Mouse (Mus musculus) neutrophil, adult 5-6 weeks (primary cell): ENCODE measurements around the gene Elmod3. TPM values are rescaled to one million over a fixed set of nuclear protein-coding genes. Genes with fewer than 3 reads are reported as not detected.

Experiments used
- ATAC-seq: fragments of 151-379, 151-347 bp; 2 replicates; pipeline ENCODE4 v1.8.0; 2017; ENCODE audit warnings: mild to moderate bottlenecking, moderate TSS enrichment; ENCODE audit not compliant: insufficient number of reproducible peaks, poor library complexity, low FRiP score, severe bottlenecking; ENCODE audit errors: extremely low read depth
- total RNA-seq: library from RNA; stranded (forward); fragments of 200-1000 nt; gene quantifications from 2 replicates; pipeline ENCODE4 v1.2.3, GENCODE M21; 2017

The Elmod3 gene
- total RNA-seq, 1 experiment from 2014 or later: 10.5 TPM

DNA sequence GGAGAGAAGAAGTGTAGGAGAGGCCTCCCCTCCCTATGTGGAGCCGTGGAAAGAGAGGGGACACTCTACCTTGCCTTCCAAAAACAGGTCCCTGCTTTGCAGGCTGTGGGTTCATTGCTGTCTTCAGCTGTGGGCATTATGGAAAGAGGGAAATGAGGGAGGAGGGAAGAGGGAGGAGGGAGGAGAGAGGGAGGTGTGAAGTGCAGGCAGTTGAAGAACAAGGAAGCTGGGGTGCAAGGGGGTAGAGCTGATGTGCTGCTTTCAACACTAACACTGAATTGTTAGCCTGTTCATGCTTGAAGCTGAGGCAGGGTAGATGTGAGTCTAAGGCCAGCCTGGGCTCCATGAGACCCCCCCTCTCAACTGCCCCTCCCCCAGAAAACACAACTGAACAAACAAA lies 79.4 kb downstream of the Elmod3 start:
- no peak for ATAC-seq

Other genes with a start within 250 kb of the Elmod3 start
- gene Tmem150a, start 243.0 kb downstream of the Elmod3 start, total RNA-seq: 0.93 and 2.2 TPM in 2 replicates
- 79.3 and 102 TPM in 2 replicates for gene Rnf181, start 231.5 kb downstream of the Elmod3 start, total RNA-seq
- gene Vamp5, start 217.9 kb downstream of the Elmod3 start, total RNA-seq: 15.8 and 16.2 TPM in 2 replicates
- 230 and 268 TPM in 2 replicates for gene Vamp8, start 207.7 kb downstream of the Elmod3 start, total RNA-seq
- gene Ggcx, start 184.1 kb downstream of the Elmod3 start, total RNA-seq: 10.5 and 10.9 TPM in 2 replicates
- gene Mat2a, start 158.9 kb downstream of the Elmod3 start, total RNA-seq: 159 and 167 TPM in 2 replicates
- gene Sh2d6, start 76.7 kb downstream of the Elmod3 start, total RNA-seq: 1.3 TPM in 1 of 2 replicates, not detected in the other
- gene Capg, start 54.0 kb downstream of the Elmod3 start, total RNA-seq: 145 and 178 TPM in 2 replicates
- gene Retsat, start 62 bp upstream of the Elmod3 start, total RNA-seq: 1.2 and 1.5 TPM in 2 replicates
- 104 and 120 TPM in 2 replicates for gene Tgoln1, start 18.6 kb upstream of the Elmod3 start, total RNA-seq
- gene Tcf7l1, start 190.8 kb upstream of the Elmod3 start, total RNA-seq: 2.0 TPM in 1 of 2 replicates, not detected in the other